Mouse (Mus musculus) lung, adult 2 months (tissue): ENCODE results near the gene Ccl17.

Experiments used
- CTCF ChIP-seq: fragments of 200-500 bp; IDR thresholded peaks from 2 replicates; pipeline ENCODE4 v1.5.1; 2011; ENCODE audit warnings: mild to moderate bottlenecking, low read length, control low read depth; ENCODE audit not compliant: insufficient read depth
- POLR2A ChIP-seq: fragments of 200-500 bp; IDR thresholded peaks from 2 replicates; pipeline ENCODE4 v1.6.1; 2011; ENCODE audit warnings: low read depth, mild to moderate bottlenecking, control low read depth, low read length, borderline replicate concordance; ENCODE audit errors: extremely low read depth

DNA sequence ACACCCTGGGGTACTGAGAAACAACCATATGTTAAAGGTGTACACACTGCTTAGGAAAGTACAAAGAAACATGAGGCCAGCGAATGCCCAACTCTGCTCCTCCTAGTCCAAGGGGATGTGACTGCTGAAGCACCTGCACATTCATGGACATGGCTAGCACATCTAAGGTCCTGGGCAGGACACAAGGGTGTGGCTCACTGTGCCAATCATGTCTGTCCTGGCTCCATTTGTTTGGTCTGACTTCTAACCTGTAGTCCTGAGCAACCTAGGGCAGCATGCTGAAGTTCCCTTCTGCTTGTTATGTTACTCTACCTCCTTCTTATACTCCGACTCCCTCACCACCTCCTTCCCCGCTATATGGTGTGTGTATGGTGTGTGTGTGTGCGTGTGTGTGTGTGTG lies 15.9 kb upstream of the Ccl17 start:
- TF ChIP-seq CTCF (no peak), POLR2A (no peak)
